In the genomic region with DNA sequence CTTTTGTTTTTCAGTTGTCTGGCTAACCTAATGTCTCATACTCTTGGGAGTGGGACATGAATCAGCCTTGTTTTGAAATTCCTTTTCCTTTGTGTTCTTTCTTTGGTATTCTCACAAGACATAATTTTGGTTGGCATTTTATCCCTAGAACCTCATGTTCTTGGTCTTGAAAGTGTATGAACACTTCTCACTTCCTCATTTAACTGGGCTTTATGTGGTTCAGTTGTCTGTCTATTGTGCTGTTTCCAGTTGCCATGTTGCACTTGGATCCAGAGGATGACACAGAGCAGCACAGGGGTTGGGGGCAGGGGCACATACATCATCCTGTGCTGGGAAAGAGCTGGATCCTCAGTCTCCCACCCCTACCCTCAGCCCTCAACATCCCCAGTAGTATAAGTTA, we compare ENCODE assay signal across 8 mouse cellular contexts. TPM values are rescaled to one million over a fixed set of nuclear protein-coding genes. Genes with fewer than 3 reads are reported as not detected.
DNase-seq lines count a peak whose midpoint lies in the region; ATAC-seq and TF ChIP-seq lines count a peak whose summit lies in the region.
"Had no signal": no experiment of that assay in that cellular context is flagged by ENCODE, and none has a peak within 500 bp of the region (broad histone marks: within the 10 kb centered on the region; RNA-seq: fewer than 3 reads in every experiment).

No protein-coding gene starts in this region.

- TF ChIP-seq EP300 in lung, postnatal 0 days (IDR thresholded peaks at IDR 0.05) = no peak; the same call in 1 of the 2 replicates

- peaks cover 10% of the 10 kb centered on the region; the same call in 1 of the 2 replicates for H3K4me1 ChIP-seq in lung, postnatal 0 days (ENCODE audit: insufficient read depth, low read depth, low read length)
- H3K4me1 ChIP-seq in forebrain, embryonic 10.5 days = peaks cover 41% of the 10 kb centered on the region
- peaks cover 9% of the 10 kb centered on the region for H3K4me1 ChIP-seq in intestine, embryonic 16.5 days (ENCODE audit: control insufficient read depth, insufficient read depth, low read length)

- H3K27me3 ChIP-seq in lung, postnatal 0 days (replicated peaks; ENCODE audit: insufficient read depth, low read length) = no peaks in the 10 kb centered on the region
- peaks cover 22% of the 10 kb centered on the region for H3K27me3 ChIP-seq in forebrain, embryonic 10.5 days (ENCODE audit: poor library complexity, severe bottlenecking)
- 0 out of 2 replicates have a peak, but pooled peaks cover 2% of the 10 kb centered on the region for H3K27me3 ChIP-seq in intestine, embryonic 16.5 days (replicated peaks; ENCODE audit: control insufficient read depth, insufficient read depth, low read length)
- no peaks in the 10 kb centered on the region; the same call in 1 of the 2 replicates for H3K27me3 ChIP-seq in splenic B cell, adult 2 months (ENCODE audit: control insufficient read depth, insufficient read depth, low read length, poor library complexity, severe bottlenecking)

- H3K36me3 ChIP-seq in lung, postnatal 0 days (ENCODE audit: insufficient read depth, low read length) = no peaks in the 10 kb centered on the region
- peaks cover 20% of the 10 kb centered on the region for H3K36me3 ChIP-seq in forebrain, embryonic 10.5 days (replicated peaks)
- H3K36me3 ChIP-seq in intestine, embryonic 16.5 days (ENCODE audit: control insufficient read depth, insufficient read depth, low read length) = no peaks in the 10 kb centered on the region
- H3K36me3 ChIP-seq in splenic B cell, adult 2 months (ENCODE audit: control insufficient read depth, insufficient read depth, low read length, poor library complexity, severe bottlenecking) = no peaks in the 10 kb centered on the region

- H3K9ac ChIP-seq in lung, postnatal 0 days (replicated peaks; ENCODE audit: low read depth) = no peak overlapping the region
- no peak overlapping the region for H3K9ac ChIP-seq in intestine, embryonic 16.5 days (ENCODE audit: low read depth, low read length)

- H3K9me3 ChIP-seq in lung, postnatal 0 days (ENCODE audit: low read length) = no peaks in the 10 kb centered on the region
- no peaks in the 10 kb centered on the region; the same call in 1 of the 2 replicates for H3K9me3 ChIP-seq in forebrain, embryonic 10.5 days
- no peaks in the 10 kb centered on the region for H3K9me3 ChIP-seq in intestine, embryonic 16.5 days (ENCODE audit: control insufficient read depth, low read length)

- DNase-seq in lung, postnatal 0 days (ENCODE audit: low spot score) = no peak
- DNase-seq in lung, postnatal 10 days = no peak
- DNase-seq in forebrain, embryonic 10.5 days (ENCODE audit: extremely low spot score, low spot score) = no peak
- DNase-seq in splenic B cell, adult 2 months (ENCODE audit: low read depth, low spot score) = peak; percentile 53
- no peak for DNase-seq in thymus, postnatal 25 days
- DNase-seq in gastrocnemius, adult 8-10 months (ENCODE audit: low spot score in 2 of 2) = no peak
- DNase-seq: adrenal gland, postnatal 14 days had no signal

- peak overlapping the region; percentile 15; the same call in 1 of the 2 replicates for H3K4me2 ChIP-seq in lung, postnatal 0 days (replicated peaks; ENCODE audit: low read depth, low read length)
- peak overlapping the region; percentile 33 for H3K4me2 ChIP-seq in intestine, embryonic 16.5 days (ENCODE audit: low read depth, low read length)

- no peak for ATAC-seq in lung, postnatal 0 days
- no peak for ATAC-seq in intestine, embryonic 16.5 days

- TF ChIP-seq CTCF in lung, postnatal 0 days (IDR thresholded peaks at IDR 0.05) = no peak

- no peak overlapping the region for H3K27ac ChIP-seq in lung, postnatal 0 days (ENCODE audit: low read length)
- H3K27ac ChIP-seq in forebrain, embryonic 10.5 days = peak overlapping the region; percentile 91
- H3K27ac ChIP-seq in intestine, embryonic 16.5 days (ENCODE audit: low read length) = no peak overlapping the region

- H3K4me3 ChIP-seq in lung, postnatal 0 days (ENCODE audit: low read depth, low read length) = no peak overlapping the region
- peak overlapping the region; percentile 73 for H3K4me3 ChIP-seq in forebrain, embryonic 10.5 days
- no peak overlapping the region for H3K4me3 ChIP-seq in intestine, embryonic 16.5 days (ENCODE audit: low read length)

RNA-seq across cellular contexts. Expression of gene Spop, which starts 2.1 kb away (rescaled TPM):
- polyA plus RNA-seq in lung, postnatal 0 days (2015; fragmentation: Nextera tagmentation; extraction: Ambion mirVana) = 140 and 185 TPM in 2 replicates
- 142 and 145 TPM in 2 replicates for polyA plus RNA-seq in forebrain, embryonic 10.5 days (2016; fragmentation: Nextera tagmentation; extraction: Ambion mirVana)
- 104 and 127 TPM in 2 replicates for polyA plus RNA-seq in intestine, embryonic 16.5 days (2015; fragmentation: Nextera tagmentation; extraction: Ambion mirVana)
- 100 to 1,000 TPM; 183 to 223 (median 204) TPM for total RNA-seq in gastrocnemius, adult 8-10 months (2022)

RNA-seq across cellular contexts. Expression of gene Slc35b1, which starts 31.4 kb away (rescaled TPM):
- 87.3 and 96.8 TPM in 2 replicates for polyA plus RNA-seq in lung, postnatal 0 days (2015; fragmentation: Nextera tagmentation; extraction: Ambion mirVana)
- 118 and 119 TPM in 2 replicates for polyA plus RNA-seq in forebrain, embryonic 10.5 days (2016; fragmentation: Nextera tagmentation; extraction: Ambion mirVana)
- polyA plus RNA-seq in intestine, embryonic 16.5 days (2015; fragmentation: Nextera tagmentation; extraction: Ambion mirVana) = 116 and 117 TPM in 2 replicates
- total RNA-seq in gastrocnemius, adult 8-10 months (2022) = 10 to 100 TPM; 49.1 to 55.1 (median 51.9) TPM
